Mouse (Mus musculus) liver, embryonic 14.5 days (tissue): ENCODE data around the gene Scp2.

ENCODE experiments used
- CTCF ChIP-seq: IDR thresholded peaks from 2 replicates; pipeline ENCODE4 v1.5.1; 2016; ENCODE audit warnings: antibody characterized with exemption, low read depth, control low read depth
- EP300 ChIP-seq: IDR thresholded peaks from 2 replicates; pipeline ENCODE4 v1.6.1; 2016; ENCODE audit warnings: antibody characterized with exemption, low read depth

DNA sequence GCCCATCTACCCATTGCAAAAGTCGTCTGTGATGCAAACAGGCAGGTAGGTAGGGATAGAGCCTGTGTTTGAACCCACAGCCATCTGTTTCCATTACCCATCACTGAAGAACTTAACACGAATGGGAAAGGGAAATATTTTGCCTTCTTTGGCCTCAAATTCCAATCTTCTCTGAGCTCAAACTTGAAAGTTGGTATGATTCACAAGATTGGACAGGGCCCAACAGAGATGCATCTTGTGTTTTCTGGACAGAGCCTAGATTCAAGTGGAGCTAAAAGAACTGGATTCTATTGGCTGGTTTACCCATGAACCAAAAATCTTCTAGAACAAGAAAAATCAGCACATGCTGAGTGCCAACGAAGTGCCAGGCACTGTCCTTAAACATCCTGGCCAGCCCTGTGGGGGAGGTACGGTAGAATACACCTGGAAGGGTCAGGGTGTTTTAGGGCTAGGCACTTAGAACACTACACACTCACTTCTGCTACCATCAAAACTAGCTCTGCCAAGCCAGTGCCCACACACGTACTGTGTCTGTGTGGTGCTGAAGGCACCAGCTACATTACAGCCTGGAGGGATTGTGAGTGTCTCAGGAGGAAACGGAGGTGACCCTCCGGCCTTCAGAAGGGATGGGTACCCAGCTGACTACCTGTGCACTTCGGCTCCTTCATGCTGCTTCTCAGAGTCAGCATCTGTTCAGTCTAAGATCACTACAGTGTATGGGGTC, 111.6 kb downstream of the Scp2 start:
- no peak for TF ChIP-seq EP300
- no peak for TF ChIP-seq CTCF
